Comparison of ENCODE assay signal across 24 mouse cellular contexts in genomic region chr5:72785451-72785850, GRCm38 (mm10). TPM values are rescaled to one million over a fixed set of nuclear protein-coding genes. Genes with fewer than 3 reads are reported as not detected.
DNase-seq lines count a peak whose midpoint lies in the region; ATAC-seq and TF ChIP-seq lines count a peak whose summit lies in the region.
"Had no signal": no experiment of that assay in that cellular context is flagged by ENCODE, and none has a peak within 500 bp of the region (broad histone marks: within the 10 kb centered on the region; RNA-seq: fewer than 3 reads in every experiment).

No protein-coding gene starts in this region.

- ATAC-seq in intestine, postnatal 0 days: no peak
- no peak for ATAC-seq in intestine, embryonic 16.5 days
- ATAC-seq: activated CD4-positive, CD25-positive, alpha-beta regulatory T cell, adult 4 months; forebrain, embryonic 14.5 days had no signal

- H3K9ac ChIP-seq in intestine, postnatal 0 days (ENCODE audit: low read depth, low read length): no peak overlapping the region
- H3K9ac ChIP-seq in intestine, embryonic 16.5 days (ENCODE audit: low read depth, low read length): no peak overlapping the region
- H3K9ac ChIP-seq: embryonic facial prominence, embryonic 15.5 days; hindbrain, embryonic 15.5 days; limb, embryonic 15.5 days; liver, embryonic 14.5 days; lung, embryonic 15.5 days had no signal

- H3K4me3 ChIP-seq in intestine, postnatal 0 days (ENCODE audit: low read depth, low read length): no peak overlapping the region
- H3K4me3 ChIP-seq in intestine, embryonic 16.5 days (ENCODE audit: low read length): no peak overlapping the region
- H3K4me3 ChIP-seq in thymus, adult 2 months (ENCODE audit: control insufficient read depth, insufficient read depth, low read length): no peak overlapping the region
- H3K4me3 ChIP-seq: embryonic facial prominence, embryonic 15.5 days; hindbrain, embryonic 15.5 days; limb, embryonic 15.5 days; lung, embryonic 15.5 days had no signal

- DNase-seq in thymus, adult 2 months: peak; percentile 41
- DNase-seq in thymus, adult 18-20 months: no peak
- DNase-seq in thymus, postnatal 0 days (ENCODE audit: low spot score): peak; percentile 46
- no peak for DNase-seq in adrenal gland, adult 2 months
- DNase-seq in B cell, adult 2 months: no peak
- DNase-seq: adrenal gland, postnatal 14 days; cerebellum, postnatal 10 days; kidney, postnatal 36 days; layer of hippocampus, adult 9-11 months; left cerebral cortex, postnatal 4 days; lung, postnatal 4 days had no signal

- 56% methylated on average over 4 of the region's 4 CpGs for WGBS in intestine, postnatal 0 days
- 46% methylated on average over 4 of the region's 4 CpGs for WGBS in intestine, embryonic 16.5 days
- WGBS in thymus, adult 2 months: 68% methylated on average over 4 of the region's 4 CpGs

- no peak overlapping the region for H3K4me2 ChIP-seq in intestine, postnatal 0 days (replicated peaks; ENCODE audit: low read depth)
- no peak overlapping the region for H3K4me2 ChIP-seq in intestine, embryonic 16.5 days (ENCODE audit: low read depth, low read length)
- H3K4me2 ChIP-seq: embryonic facial prominence, embryonic 15.5 days; heart, embryonic 11.5 days; hindbrain, embryonic 15.5 days; limb, embryonic 15.5 days; lung, embryonic 15.5 days had no signal

- no peaks in the 10 kb centered on the region for H3K9me3 ChIP-seq in intestine, postnatal 0 days (ENCODE audit: control insufficient read depth)
- no peaks in the 10 kb centered on the region for H3K9me3 ChIP-seq in intestine, embryonic 16.5 days (ENCODE audit: control insufficient read depth, low read length)
- H3K9me3 ChIP-seq: embryonic facial prominence, embryonic 15.5 days; hindbrain, embryonic 15.5 days; limb, embryonic 15.5 days; lung, embryonic 15.5 days had no signal

- TF ChIP-seq POLR2A in thymus, adult 2 months (IDR thresholded peaks at IDR 0.05; ENCODE audit: control insufficient read depth, extremely low read depth, insufficient read depth, low read length, poor library complexity): no peak

- peak; percentile 16; the same call in 1 of the 2 replicates for TF ChIP-seq CTCF in intestine, postnatal 0 days (IDR thresholded peaks at IDR 0.05; ENCODE audit: low read depth)
- no peak for TF ChIP-seq CTCF in thymus, adult 2 months (IDR thresholded peaks at IDR 0.05; ENCODE audit: borderline replicate concordance, control insufficient read depth, extremely low read depth, insufficient read depth, low read length, poor library complexity)

- no peaks in the 10 kb centered on the region; the same call in 1 of the 2 replicates for H3K36me3 ChIP-seq in intestine, postnatal 0 days (ENCODE audit: control insufficient read depth, insufficient read depth)
- no peaks in the 10 kb centered on the region for H3K36me3 ChIP-seq in intestine, embryonic 16.5 days (ENCODE audit: control insufficient read depth, insufficient read depth, low read length)
- H3K36me3 ChIP-seq in thymus, adult 2 months (ENCODE audit: control insufficient read depth, insufficient read depth, low read length): no peaks in the 10 kb centered on the region
- H3K36me3 ChIP-seq: embryonic facial prominence, embryonic 15.5 days; hindbrain, embryonic 15.5 days; limb, embryonic 15.5 days; lung, embryonic 15.5 days had no signal

- H3K27me3 ChIP-seq in intestine, postnatal 0 days (replicated peaks; ENCODE audit: control insufficient read depth, insufficient read depth, low read length): no peaks in the 10 kb centered on the region
- no peaks in the 10 kb centered on the region for H3K27me3 ChIP-seq in intestine, embryonic 16.5 days (replicated peaks; ENCODE audit: control insufficient read depth, insufficient read depth, low read length)
- H3K27me3 ChIP-seq in thymus, adult 2 months (ENCODE audit: control insufficient read depth, insufficient read depth, low read length): no peaks in the 10 kb centered on the region
- H3K27me3 ChIP-seq: embryonic facial prominence, embryonic 15.5 days; hindbrain, embryonic 15.5 days; limb, embryonic 15.5 days; lung, embryonic 15.5 days had no signal

- no peak overlapping the region for H3K27ac ChIP-seq in intestine, postnatal 0 days (ENCODE audit: low read depth, low read length)
- no peak overlapping the region for H3K27ac ChIP-seq in intestine, embryonic 16.5 days (ENCODE audit: low read length)
- H3K27ac ChIP-seq in thymus, adult 2 months (ENCODE audit: control insufficient read depth, insufficient read depth, low read length): no peak overlapping the region
- H3K27ac ChIP-seq: embryonic facial prominence, embryonic 15.5 days; hindbrain, embryonic 15.5 days; limb, embryonic 15.5 days; liver, embryonic 14.5 days; lung, embryonic 15.5 days had no signal

- H3K4me1 ChIP-seq in intestine, postnatal 0 days (replicated peaks; ENCODE audit: control insufficient read depth, insufficient read depth, low read length): peaks cover 4% of the 10 kb centered on the region; the same call in 1 of the 2 replicates
- no peaks in the 10 kb centered on the region for H3K4me1 ChIP-seq in intestine, embryonic 16.5 days (ENCODE audit: control insufficient read depth, insufficient read depth, low read length)
- H3K4me1 ChIP-seq in thymus, adult 2 months (replicated peaks; ENCODE audit: control insufficient read depth, insufficient read depth, low read length): no peaks in the 10 kb centered on the region
- H3K4me1 ChIP-seq: embryonic facial prominence, embryonic 15.5 days; hindbrain, embryonic 15.5 days; limb, embryonic 15.5 days; lung, embryonic 15.5 days had no signal

RNA-seq across cellular contexts. Expression of gene Txk, which starts 32.9 kb away (rescaled TPM):
- polyA plus RNA-seq in intestine, postnatal 0 days (2015; fragmentation: Nextera tagmentation; extraction: Ambion mirVana): 0.39 and 0.44 TPM in 2 replicates
- 0.48 and 0.54 TPM in 2 replicates for polyA plus RNA-seq in intestine, embryonic 16.5 days (2015; fragmentation: Nextera tagmentation; extraction: Ambion mirVana)
- 20.0 and 22.8 TPM in 2 replicates for polyA plus RNA-seq in thymus, adult 2 months (2012; rRNA removed)
- polyA plus RNA-seq in thymus, postnatal 0 days (2015; fragmentation: Nextera tagmentation; extraction: Ambion mirVana): 57.9 and 64.1 TPM in 2 replicates
- under 1 TPM in 1 of 2 experiments, not detected in 1; 0.14 TPM for total RNA-seq in adrenal gland, adult 2 months (2021)
- not detected in 2 replicates for polyA plus RNA-seq in adrenal gland, adult 2 months (2012; rRNA removed)
- total RNA-seq: adrenal gland, postnatal 14 days; gastrocnemius, adult 8-10 months had no signal
- polyA plus RNA-seq: forebrain, embryonic 14.5 days; heart, postnatal 0 days; kidney, embryonic 14.5 days had no signal

Comparison
In these comparisons a context has a peak if more than half of its experiments do, and no peak if none do; other contexts are left out.
1. DNase-seq: peak in thymus, adult 2 months (single experiment) and thymus, postnatal 0 days (single experiment); none in thymus, adult 18-20 months (0 of 2), adrenal gland, adult 2 months (single experiment) and B cell, adult 2 months (0 of 2).
2. RNA of gene Txk, which starts 32.9 kb away (polyA plus RNA-seq): 57.9 to 64.1 TPM in thymus, postnatal 0 days and 20.0 to 22.8 TPM in thymus, adult 2 months; 0.48 to 0.54 TPM in intestine, embryonic 16.5 days, 0.39 to 0.44 TPM in intestine, postnatal 0 days and not detected in adrenal gland, adult 2 months; every median in the first group is over 10 times any median in the second.